Mouse (Mus musculus) lung, postnatal 0 days (tissue): ENCODE measurements around the gene Trp53bp2.

ENCODE experiments used
- CTCF ChIP-seq: IDR thresholded peaks from 2 replicates; pipeline ENCODE4 v1.5.1; 2016; ENCODE audit warnings: antibody characterized with exemption, mild to moderate bottlenecking
- EP300 ChIP-seq: IDR thresholded peaks from 2 replicates; pipeline ENCODE4 v1.6.1; 2016; ENCODE audit warnings: antibody characterized with exemption, mild to moderate bottlenecking, control low read depth

DNA sequence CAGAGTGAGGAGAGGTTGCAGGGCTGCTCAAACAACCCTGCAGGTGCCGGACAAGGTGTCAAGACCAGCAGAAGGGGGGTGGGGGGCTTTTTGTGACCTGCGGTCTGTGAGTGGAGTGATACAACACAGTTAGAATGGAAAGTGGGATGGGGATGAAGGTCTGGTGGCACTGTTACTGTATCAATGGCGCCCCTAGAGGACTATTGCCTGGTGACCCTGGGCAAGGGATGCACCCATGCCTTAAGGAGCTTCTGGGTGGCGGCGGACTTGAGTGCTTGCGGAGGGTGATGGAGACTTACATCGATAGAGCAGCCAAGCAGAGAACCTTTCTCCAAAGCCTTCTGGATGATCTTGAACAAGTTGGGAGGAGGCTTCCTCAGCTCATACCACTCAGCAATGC, 81.6 kb downstream of the Trp53bp2 start:
- TF ChIP-seq EP300 (no peak), CTCF (peak; percentile 49)
